Mouse (Mus musculus) G1E (cell line): Measurements from ENCODE around the gene Rnf26.

Experiments used
- CTCF ChIP-seq: IDR thresholded peaks from 2 replicates; pipeline ENCODE4 v1.5.1; 2012; ENCODE audit warnings: low read depth, low read length, inconsistent platforms, mixed read lengths
- GATA1 ChIP-seq: IDR thresholded peaks from 2 replicates; pipeline ENCODE4 v1.6.1; 2012; ENCODE audit warnings: borderline replicate concordance, low read length, inconsistent platforms, mixed read lengths
- POLR2AphosphoS5 ChIP-seq: IDR thresholded peaks from 2 replicates; pipeline ENCODE4 v1.6.1; 2012; ENCODE audit warnings: low read depth, low read length, inconsistent platforms; ENCODE audit not compliant: insufficient replicate concordance
- TAL1 ChIP-seq: conservative IDR thresholded peaks from 2 replicates; pipeline ENCODE4 v1.6.1; 2012; ENCODE audit warnings: low read depth, low read length, inconsistent platforms, mixed read lengths

DNA sequence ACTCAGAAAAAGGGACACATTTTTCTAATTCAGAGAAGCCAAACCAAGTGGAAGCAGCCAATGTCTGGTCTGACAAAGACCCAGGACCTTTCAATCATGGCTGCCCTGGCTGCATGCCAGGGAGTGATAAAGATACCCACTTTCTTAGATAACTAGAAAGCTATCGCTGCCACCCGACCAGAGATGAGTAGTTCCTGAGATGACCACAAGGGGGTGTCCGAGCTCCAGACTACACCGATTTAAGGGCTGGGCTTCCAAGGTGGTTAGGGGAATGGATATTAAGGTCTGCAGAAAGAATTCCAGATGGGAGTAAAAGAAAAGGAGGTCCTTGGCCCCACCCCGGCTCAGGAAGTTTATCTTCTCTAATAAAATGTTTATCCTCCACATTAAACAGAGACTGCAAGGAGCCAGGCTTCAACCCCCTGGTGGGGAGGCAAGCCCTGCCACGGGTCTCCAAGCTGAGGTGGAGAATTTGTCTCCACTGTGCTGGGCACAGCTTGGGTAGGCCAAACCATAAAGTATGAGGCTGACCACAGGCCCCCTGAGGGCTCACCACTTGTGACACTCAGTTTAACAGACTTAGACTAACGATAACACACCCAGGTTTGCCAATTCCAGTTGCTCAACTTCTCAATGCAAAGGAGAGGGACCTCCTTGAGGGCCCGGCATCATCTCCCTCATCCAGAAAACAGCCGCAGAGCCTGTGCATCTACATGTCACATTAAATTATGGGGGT, 3.8 kb downstream of the Rnf26 start:
- TF ChIP-seq GATA1 (no peak), TAL1 (no peak), CTCF (peak; percentile 76), POLR2AphosphoS5 (no peak)
